Mouse (Mus musculus) hindbrain, postnatal 0 days (tissue): ENCODE measurements around the gene Man1a. TPM values are rescaled to one million over a fixed set of nuclear protein-coding genes. Genes with fewer than 3 reads are reported as not detected.

ENCODE experiments used
- ATAC-seq: fragments of 200-750 bp; cut with Nextera tagmentation; 2 replicates; pipeline ENCODE4 v1.8.0; 2017; ENCODE audit warnings: mild to moderate bottlenecking, moderate TSS enrichment, moderate library complexity
- DNase-seq: peaks from one replicate; pipeline ENCODE4 v3.0.0-alpha.2; 2015; ENCODE audit warnings: low spot score
- H3K27ac ChIP-seq: fragments of 300-500 bp; sonication (generic); 2 replicates; pipeline ENCODE4 v1.5.1; 2014; ENCODE audit warnings: mild to moderate bottlenecking
- H3K27me3 ChIP-seq: fragments of 300-500 bp; sonication (generic); 2 replicates; pipeline ENCODE4 v1.6.1; 2014; ENCODE audit warnings: low read length, mixed read lengths; ENCODE audit not compliant: insufficient read depth
- H3K36me3 ChIP-seq: fragments of 300-500 bp; sonication (generic); 2 replicates; pipeline ENCODE4 v1.6.1; 2014; ENCODE audit warnings: low read length, mixed read lengths; ENCODE audit not compliant: insufficient read depth
- H3K4me1 ChIP-seq: fragments of 300-500 bp; sonication (generic); 2 replicates; pipeline ENCODE4 v1.6.1; 2014; ENCODE audit warnings: antibody characterized with exemption, low read length, mixed read lengths; ENCODE audit not compliant: insufficient read depth
- H3K4me2 ChIP-seq: fragments of 300-500 bp; sonication (generic); 2 replicates; pipeline ENCODE4 v1.6.1; 2014; ENCODE audit warnings: low read depth, mild to moderate bottlenecking, low read length, moderate library complexity, mixed read lengths
- H3K4me3 ChIP-seq: fragments of 300-500 bp; sonication (generic); 2 replicates; pipeline ENCODE4 v1.5.1; 2014; ENCODE audit warnings: low read length
- H3K9ac ChIP-seq: fragments of 300-500 bp; sonication (generic); replicated peaks from 2 replicates; pipeline ENCODE4 v1.6.1; 2014; ENCODE audit warnings: mild to moderate bottlenecking, low read length, moderate library complexity, mixed read lengths
- H3K9me3 ChIP-seq: fragments of 300-500 bp; sonication (generic); 2 replicates; pipeline ENCODE4 v1.6.1; 2016; ENCODE audit warnings: low read length, mixed read lengths
- CTCF ChIP-seq: IDR thresholded peaks from 2 replicates; pipeline ENCODE4 v1.5.1; 2016; ENCODE audit warnings: antibody characterized with exemption, control low read depth, low read depth
- WGBS: fragments of 180-500 bp; shearing (Covaris S2); extraction: QIAGEN DNeasy Blood & Tissue Kit; methylation state at CpG from one replicate; pipeline ENCODE4 v1.1.7; 2014; 5-methylcytosine and 5-hydroxymethylcytosine counted together
- polyA plus RNA-seq: library from polyadenylated mRNA; unstranded; fragments of >200 nt; fragmentation: Nextera tagmentation; extraction: Ambion mirVana; gene quantifications from 2 replicates; pipeline ENCODE4 v1.2.1, GENCODE M21; 2015
- total RNA-seq: library from RNA; depleted of rRNA; stranded (reverse); fragments of >200 nt; gene quantifications from 2 replicates; pipeline ENCODE4 v1.2.3, GENCODE M21; 2014

Gene Man1a
- total and polyA plus RNA-seq, 2 experiments from 2014 or later = 4.3 to 15.1 TPM

GRCm38 (mm10) chr10:54047885-54048284, 28.5 kb downstream of the Man1a start:
- Histone ChIP-seq H3K9ac (no peak overlapping the region), H3K27me3 (no peaks in the 10 kb centered on the region), H3K4me1 (no peaks in the 10 kb centered on the region), H3K27ac (no peak overlapping the region), H3K36me3 (no peaks in the 10 kb centered on the region), H3K4me2 (no peak overlapping the region), H3K9me3 (no peaks in the 10 kb centered on the region), H3K4me3 (no peak overlapping the region)
- no peak for TF ChIP-seq CTCF
- WGBS = 91% methylated on average over 4 of the region's 4 CpGs
- DNase-seq (no peak), ATAC-seq (no peak)

GRCm38 (mm10) chr10:54043358-54043757, 33.1 kb downstream of the Man1a start:
- WGBS = 95% methylated on average over 3 of the region's 3 CpGs
- Histone ChIP-seq H3K36me3 (no peaks in the 10 kb centered on the region), H3K27me3 (no peaks in the 10 kb centered on the region), H3K9me3 (no peaks in the 10 kb centered on the region), H3K4me3 (no peak overlapping the region), H3K4me2 (no peak overlapping the region), H3K27ac (no peak overlapping the region), H3K4me1 (no peaks in the 10 kb centered on the region), H3K9ac (no peak overlapping the region)
- ATAC-seq = no peak
- no peak for DNase-seq
- no peak for TF ChIP-seq CTCF

GRCm38 (mm10) chr10:54042212-54042840, 34.1 kb downstream of the Man1a start:
- TF ChIP-seq CTCF = no peak
- ATAC-seq (no peak), DNase-seq (no peak)
- no peak overlapping the region for H3K4me2 ChIP-seq
- H3K9me3 ChIP-seq = no peaks in the 10 kb centered on the region
- H3K9ac ChIP-seq = no peak overlapping the region
- no peaks in the 10 kb centered on the region for H3K4me1 ChIP-seq
- 90% methylated on average over 7 of the region's 7 CpGs for WGBS
- no peak overlapping the region for H3K27ac ChIP-seq
- H3K36me3 ChIP-seq = no peaks in the 10 kb centered on the region
- H3K4me3 ChIP-seq = no peak overlapping the region
- H3K27me3 ChIP-seq = no peaks in the 10 kb centered on the region

DNA sequence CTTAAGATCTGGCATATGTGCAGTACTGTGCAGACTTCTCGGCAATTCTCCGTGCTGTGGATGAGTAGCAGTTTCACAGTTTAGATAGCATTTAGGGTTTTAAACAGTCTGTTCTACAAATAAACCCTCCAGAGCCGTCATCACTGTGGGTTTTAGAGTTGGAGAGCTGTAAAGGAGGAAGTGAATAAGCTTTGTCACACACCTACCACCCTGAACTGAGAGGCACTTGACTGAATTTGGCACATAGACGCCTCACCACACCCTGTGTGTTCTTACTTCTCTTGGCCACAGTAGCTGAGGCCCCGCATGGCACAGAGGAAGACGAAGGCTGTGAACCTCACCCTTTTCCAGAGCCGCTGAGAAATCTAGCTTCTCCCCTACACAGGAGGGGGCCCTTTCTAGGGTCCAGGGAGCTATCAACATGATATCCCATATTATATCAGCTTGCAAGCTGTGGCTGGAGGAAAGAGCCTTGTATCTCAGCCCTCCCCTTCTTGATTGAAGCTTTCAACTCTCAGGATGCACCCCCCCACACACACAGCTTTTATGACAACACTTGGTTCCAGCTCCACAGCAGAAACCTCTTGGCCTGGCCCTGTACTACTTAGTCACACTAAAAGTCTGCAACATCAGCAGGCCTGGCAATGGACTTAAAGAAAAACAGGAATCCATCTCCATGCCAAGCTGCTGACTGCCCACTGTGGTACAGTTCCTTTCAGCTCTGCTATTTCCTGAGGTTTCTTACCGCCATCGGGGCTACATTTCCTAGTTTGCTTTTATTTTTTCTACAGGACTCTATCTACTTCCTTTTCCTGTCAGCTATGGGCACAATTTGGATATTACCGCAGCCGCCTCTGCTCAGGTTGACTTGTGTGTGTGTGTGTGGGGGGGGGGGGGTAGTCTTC, 35.9 kb downstream of the Man1a start:
- TF ChIP-seq CTCF = no peak
- Histone ChIP-seq H3K4me3 (no peak overlapping the region), H3K9ac (no peak overlapping the region), H3K4me2 (no peak overlapping the region), H3K27ac (no peak overlapping the region), H3K9me3 (no peaks in the 10 kb centered on the region), H3K27me3 (no peaks in the 10 kb centered on the region), H3K36me3 (no peaks in the 10 kb centered on the region), H3K4me1 (no peaks in the 10 kb centered on the region)
- WGBS = 86% methylated on average over 11 of the region's 11 CpGs
- DNase-seq = no peak
- ATAC-seq = no peak

- no peak for ATAC-seq
- no peak overlapping the region for H3K27ac ChIP-seq
- 89% methylated on average over 4 of the region's 4 CpGs for WGBS
Observed at GRCm38 (mm10) chr10:54039754-54040153, 36.7 kb downstream of the Man1a start.

GRCm38 (mm10) chr10:54038734-54039133, 37.7 kb downstream of the Man1a start:
- Histone ChIP-seq H3K4me3 (no peak overlapping the region), H3K9ac (no peak overlapping the region), H3K4me1 (no peaks in the 10 kb centered on the region), H3K9me3 (no peaks in the 10 kb centered on the region), H3K27me3 (no peaks in the 10 kb centered on the region), H3K36me3 (no peaks in the 10 kb centered on the region), H3K27ac (no peak overlapping the region), H3K4me2 (no peak overlapping the region)
- WGBS = 82% methylated on average over 10 of the region's 10 CpGs
- TF ChIP-seq CTCF = no peak
- no peak for ATAC-seq
- no peak for DNase-seq

More at GRCm38 (mm10) chr10:54039754-54040153, 36.7 kb downstream of the Man1a start:
- DNase-seq = no peak
- H3K9ac ChIP-seq = no peak overlapping the region
- H3K4me2 ChIP-seq = no peak overlapping the region
- H3K4me3 ChIP-seq = no peak overlapping the region
- H3K9me3 ChIP-seq = no peaks in the 10 kb centered on the region
- no peak for TF ChIP-seq CTCF
- no peaks in the 10 kb centered on the region for H3K36me3 ChIP-seq
- H3K4me1 ChIP-seq = no peaks in the 10 kb centered on the region
- H3K27me3 ChIP-seq = no peaks in the 10 kb centered on the region

- no peak overlapping the region for H3K27ac ChIP-seq
- 84% methylated on average over 5 of the region's 5 CpGs for WGBS
- no peaks in the 10 kb centered on the region for H3K36me3 ChIP-seq
- no peaks in the 10 kb centered on the region for H3K4me1 ChIP-seq
- no peak overlapping the region for H3K4me3 ChIP-seq
- DNase-seq (no peak), ATAC-seq (no peak)
- no peak overlapping the region for H3K4me2 ChIP-seq
- no peak for TF ChIP-seq CTCF
- no peaks in the 10 kb centered on the region for H3K27me3 ChIP-seq
- H3K9ac ChIP-seq = no peak overlapping the region
- H3K9me3 ChIP-seq = no peaks in the 10 kb centered on the region
Observed at GRCm38 (mm10) chr10:54038180-54038579, 38.2 kb downstream of the Man1a start.
